Mouse (Mus musculus) urinary bladder, adult 2 months (tissue): ENCODE results near the gene Bcl11b. TPM values are rescaled to one million over a fixed set of nuclear protein-coding genes. Genes with fewer than 3 reads are reported as not detected.

Experiments
- DNase-seq: peaks from one replicate; pipeline ENCODE4 v3.0.0; 2022; ENCODE audit warnings: low spot score
- polyA plus RNA-seq: library from polyadenylated mRNA; depleted of rRNA; stranded (reverse); fragments of >200 nt; gene quantifications from 2 replicates; pipeline ENCODE4 v1.2.3, GENCODE M21; 2012; rRNA removed

The Bcl11b gene
- polyA plus RNA-seq, 1 experiment, result 0.44 TPM

DNA sequence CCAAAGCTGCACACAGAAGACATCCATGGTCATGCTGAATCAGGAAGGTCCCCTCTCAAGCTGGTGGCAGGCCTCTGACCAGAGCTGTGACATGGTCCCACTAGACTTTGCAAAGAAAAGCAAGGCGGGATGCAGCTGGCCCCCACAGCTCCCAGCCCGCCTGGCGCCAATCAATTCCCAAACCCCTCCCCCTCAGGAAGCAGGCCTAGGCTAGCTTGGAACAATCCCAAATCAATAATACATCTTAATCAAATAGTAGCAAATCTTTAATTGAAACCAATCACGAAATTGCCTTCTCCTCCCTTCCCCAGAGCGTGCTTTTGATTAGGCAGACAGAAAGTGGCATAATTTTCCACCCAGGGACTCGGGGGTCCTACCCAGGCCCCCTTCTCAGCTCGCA, 113.1 kb downstream of the Bcl11b start:
- no peak for DNase-seq

DNA sequence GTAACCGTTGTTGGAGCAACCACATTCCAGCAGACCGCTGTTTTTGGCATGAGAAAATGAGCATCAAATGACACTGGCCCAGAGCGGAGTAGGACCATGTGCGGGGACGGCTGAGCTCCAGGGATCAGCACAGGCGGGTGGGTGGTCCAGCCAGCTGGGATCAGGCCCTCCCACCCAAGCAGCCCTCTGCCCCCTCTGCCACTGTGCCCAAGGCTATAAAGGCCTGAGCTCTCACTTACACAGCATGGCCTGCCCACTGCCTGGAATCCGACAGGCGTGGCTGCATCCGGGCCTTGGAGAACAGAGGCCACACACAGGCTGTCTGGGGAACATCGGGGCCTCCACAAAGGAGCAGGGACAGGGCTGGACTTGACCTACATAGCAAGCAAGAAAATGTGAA, 113.6 kb downstream of the Bcl11b start:
- DNase-seq, result no peak

DNA sequence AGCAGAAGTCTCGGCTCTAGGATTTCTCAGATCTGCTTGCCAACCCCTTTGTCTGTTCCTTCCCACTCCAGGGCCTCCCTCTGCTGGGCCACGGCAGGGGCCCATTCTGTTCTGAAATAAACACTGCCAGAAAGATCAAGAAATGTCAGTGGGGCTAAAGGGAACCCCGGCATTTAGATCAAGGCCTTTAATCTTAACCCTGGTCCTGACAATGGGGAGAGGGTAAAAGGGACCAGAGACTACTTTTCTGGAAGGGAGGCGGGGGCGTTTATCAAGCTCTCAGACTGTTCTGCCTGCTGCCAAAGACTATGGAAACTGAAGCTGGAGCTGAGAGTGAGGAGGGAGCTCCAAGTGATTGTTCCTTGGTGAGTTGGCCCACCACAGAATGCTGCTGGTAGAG, 114.8 kb downstream of the Bcl11b start:
- DNase-seq, result no peak

DNA sequence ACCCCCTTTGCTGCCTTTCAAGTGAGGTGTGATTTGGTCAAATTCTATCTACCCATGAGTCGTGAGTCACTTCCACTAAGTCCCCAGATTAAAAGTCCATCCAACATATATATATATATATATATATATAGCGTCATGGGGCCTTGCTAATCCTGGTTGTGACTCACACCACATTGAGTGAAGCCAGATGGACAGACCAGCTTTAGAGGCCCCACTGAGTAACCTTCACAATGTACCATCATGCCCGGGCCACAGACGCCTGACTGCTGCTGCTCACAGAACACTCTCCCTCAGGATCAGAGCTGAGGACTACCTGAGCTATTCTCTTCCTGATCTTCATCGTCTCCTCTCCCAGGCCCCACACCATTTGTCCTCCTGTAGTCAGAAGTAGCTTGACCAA, 115.4 kb downstream of the Bcl11b start:
- DNase-seq, result no peak

DNA sequence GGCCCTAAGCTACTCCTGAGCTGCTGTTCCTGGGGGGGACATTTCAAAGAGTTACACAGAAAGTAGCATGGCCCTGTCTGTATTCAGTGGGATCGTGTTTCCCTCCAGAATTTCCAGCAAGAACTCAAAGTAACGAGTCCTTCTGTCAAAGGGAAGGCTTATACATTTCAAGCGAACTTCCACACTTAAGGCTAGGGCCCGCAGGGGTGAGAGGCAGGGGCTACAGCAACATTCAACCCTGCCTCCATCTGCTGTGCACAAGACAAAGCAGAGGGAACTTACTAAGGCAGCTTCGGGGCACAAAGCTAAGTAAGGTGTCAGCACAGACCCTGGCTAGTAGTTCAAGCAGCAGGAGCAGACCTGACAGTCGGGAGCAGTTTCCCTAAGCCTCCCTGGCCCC, 115.8 kb downstream of the Bcl11b start:
- no peak for DNase-seq

DNA sequence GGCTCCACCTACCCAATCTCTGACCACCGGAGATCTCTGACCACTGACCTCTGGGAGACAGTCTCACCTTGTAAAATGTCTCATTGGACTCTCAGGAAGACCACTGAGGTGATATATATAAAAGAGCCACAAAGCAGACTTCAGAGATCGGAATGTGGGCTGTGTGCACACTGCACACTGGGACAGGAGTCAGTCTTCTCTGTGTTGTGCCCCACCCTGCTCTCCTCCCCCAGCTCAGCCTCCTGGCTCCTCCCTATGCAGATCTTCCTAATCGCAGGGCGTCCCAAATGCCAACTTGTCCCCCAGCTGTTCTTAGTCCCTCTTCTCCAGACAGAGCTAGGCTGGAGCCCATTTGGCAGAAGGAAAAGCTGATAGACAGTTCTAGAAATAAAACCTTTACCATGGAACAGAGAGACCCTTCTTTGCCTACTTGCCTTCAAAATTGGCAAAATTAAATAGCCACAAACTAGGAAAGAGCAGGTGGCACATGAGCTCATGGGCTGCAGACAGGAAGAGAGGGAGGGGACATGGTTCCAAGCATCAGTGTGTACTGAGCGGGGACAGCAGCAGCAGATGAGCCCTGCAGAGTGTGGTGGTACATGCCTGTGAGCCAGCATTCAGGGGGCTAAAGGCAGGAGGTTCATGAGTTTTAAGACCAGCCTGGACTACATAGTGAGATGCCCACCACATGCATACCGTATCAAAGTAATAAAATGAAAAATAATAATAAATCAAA, 118.9 kb downstream of the Bcl11b start:
- DNase-seq, result no peak

DNA sequence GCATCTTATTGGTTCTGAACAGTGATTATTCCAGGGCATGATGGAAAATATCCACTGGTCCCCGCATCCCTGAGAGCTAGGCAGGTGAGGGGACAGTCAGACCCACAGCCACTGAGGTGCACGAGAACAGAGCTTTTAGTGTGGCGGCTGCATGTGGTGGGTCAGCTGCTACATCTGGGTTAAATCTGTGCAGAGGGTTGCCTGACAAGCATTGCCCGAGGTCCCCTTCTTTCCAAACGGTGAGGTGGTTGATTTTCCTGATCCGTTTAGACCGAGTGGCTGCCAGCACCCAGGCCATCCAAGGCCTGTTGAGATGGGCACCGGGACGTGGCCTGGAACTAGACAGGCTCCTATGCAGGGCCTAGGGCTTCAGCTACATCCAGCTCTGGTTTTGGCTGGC, 121.7 kb downstream of the Bcl11b start:
- no peak for DNase-seq

DNA sequence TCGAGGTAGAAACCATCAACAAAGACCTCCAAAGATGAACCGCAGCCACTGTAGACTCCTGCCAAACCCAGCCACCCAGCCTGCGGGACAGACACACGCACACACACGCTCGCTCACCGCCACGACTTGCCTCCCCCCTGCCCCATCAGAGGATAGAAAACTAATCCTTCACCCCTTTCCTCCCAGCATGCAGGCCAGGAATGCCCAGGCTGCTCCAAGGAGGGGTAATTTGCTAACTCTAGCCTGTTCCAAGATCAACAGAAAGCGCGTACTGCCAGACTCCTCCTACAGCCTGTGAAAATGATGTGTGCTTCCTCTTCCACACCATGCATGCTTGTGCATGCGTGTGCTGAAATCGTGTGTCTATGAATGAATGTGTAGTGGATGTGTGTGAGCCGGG, 122.7 kb downstream of the Bcl11b start:
- no peak for DNase-seq

DNA sequence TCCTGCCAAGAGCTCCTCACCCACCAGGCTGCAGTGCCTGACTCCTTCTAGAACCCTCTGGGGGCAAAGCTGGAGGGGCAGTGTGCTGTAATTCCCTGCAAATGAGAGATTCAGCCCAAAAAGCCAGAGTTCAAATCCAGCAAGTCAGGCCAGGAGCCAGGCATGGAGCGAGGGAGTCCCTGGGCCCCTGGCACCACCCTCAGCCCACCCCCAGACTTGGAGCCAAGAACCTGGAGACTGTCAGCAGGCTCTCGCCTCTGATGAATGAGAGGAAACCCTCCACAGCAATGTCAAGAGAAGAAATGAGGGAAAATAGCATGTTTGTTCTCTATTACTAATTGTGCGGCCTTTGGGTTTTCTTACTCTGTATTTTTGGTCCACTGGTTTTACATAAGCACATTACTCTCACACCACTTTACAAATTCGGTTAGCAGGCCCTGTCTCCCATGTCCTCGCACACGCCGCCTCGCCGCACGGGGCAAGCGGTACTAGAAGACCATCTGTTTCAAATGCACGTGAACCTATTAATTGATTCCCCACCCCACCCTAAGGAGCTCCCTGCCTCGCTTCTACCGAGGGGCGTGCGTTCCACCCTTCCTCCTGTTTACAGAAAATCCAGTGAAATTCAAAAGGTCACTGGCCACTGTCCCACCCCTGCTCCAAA, 124.2 kb downstream of the Bcl11b start:
- DNase-seq, result no peak

DNA sequence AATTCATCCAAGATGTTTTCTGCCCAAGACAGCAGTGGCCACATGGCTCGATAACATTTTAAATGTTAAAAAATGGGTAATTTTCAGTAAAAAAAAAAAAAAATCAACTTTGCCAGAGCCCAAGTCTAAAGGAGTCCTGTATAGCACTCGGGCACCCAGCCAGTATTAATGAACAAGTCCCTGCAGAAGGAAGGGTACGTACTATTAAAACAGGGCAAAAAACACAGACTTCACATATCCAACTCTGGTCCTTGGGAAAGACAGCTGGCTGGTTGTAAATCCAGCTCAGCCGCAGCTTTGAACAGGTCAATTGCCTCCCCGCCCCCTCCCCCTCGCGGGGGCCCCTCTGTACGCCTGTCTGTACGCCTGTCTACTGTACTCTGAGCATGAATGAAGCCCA, 127.2 kb downstream of the Bcl11b start:
- DNase-seq, result no peak

DNA sequence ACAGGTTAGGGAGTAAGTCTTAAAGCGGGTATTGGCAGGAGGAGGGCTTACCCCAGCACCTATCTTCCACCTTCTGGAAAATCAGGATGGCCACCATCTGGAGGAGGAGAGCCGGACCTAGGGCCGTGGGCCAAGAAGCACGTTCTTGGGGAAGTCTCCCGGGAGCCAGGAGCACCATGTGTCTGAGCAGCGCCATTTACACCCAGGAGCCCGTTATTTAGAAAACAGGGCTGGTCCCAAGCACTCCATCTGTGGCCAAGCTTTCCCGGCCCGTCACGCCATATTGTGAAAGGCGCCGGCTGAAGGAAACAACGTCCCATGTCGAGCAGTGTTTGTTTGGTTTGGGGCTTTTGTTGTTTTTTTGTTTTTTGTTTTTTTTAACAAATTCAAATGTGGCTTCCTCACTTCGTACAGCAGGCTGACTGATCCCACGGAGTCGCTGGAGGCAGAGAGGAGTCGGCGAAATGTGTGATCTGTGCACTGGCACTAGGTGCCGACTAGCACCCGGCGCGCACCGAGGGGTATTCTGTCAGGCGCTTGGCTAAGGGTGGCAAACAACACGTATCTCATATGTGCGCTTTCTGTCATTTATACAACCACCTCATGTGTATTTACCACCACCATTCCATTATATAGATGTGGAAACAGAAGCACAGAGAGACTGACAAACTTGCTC, 128.8 kb downstream of the Bcl11b start:
- DNase-seq, result no peak

DNA sequence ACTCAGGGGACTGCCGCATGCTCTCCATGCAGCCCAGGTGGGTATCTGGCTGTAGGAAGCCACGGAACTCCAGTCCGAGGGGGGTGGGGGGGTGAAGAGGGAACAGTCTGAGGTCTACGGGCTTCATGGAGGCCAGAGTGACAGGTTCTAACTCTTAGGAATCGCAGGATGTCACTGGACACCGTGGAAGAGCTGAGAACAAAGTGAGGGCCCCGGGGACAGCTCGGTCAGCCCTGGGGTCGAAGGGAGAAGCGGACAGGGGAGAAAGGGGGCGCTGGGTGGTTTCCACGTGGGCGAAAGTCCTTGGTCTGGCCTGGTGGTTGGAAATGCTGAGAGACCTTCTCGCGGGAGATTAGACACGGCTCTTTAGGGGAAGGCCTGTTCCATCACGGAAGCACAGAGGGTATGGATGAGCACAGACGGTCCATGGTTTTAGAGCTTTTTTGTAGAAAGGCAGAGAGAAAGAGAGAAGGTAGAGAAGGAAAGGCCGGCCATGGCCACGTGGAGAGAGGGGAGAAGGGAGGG, 133.8 kb downstream of the Bcl11b start:
- DNase-seq, result no peak

DNA sequence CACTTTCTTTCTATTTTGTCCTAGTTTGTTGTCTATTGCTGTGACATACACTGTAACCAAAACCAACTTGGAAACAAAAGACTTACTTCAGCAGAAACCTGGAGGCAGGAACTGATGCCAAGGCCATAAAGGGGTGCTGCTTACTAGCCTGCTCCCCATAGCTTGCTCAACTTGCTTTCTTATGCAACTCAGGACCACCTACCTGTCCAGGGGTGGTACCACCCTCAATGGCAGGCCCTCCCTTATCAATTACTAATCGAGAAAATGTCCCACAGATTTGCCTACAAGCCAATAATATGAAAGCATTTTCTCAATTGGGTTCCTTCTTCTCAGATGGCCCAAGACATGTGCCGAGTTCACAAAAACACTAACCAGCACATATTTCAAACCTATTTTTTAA, 135.1 kb downstream of the Bcl11b start:
- DNase-seq, result no peak

Other genes starting within 250 kb of the Bcl11b start
- gene Setd3, start 175.7 kb upstream of the Bcl11b start, polyA plus RNA-seq, result 70.3 and 77.3 TPM in 2 replicates
- gene Ccnk, start 176.0 kb upstream of the Bcl11b start, polyA plus RNA-seq, result 13.0 and 22.9 TPM in 2 replicates